Mouse (Mus musculus) brain, embryonic 14.5 days (tissue): ENCODE results near the gene Pak6. TPM values are rescaled to one million over a fixed set of nuclear protein-coding genes. Genes with fewer than 3 reads are reported as not detected.
"Not testable (repeated sequence)": the region's sequence is repeated elsewhere in the genome, so short reads cannot be mapped to it uniquely, and the experiment has no call there.

ENCODE experiments used
- DNase-seq: peaks from one replicate; pipeline ENCODE4 v3.0.0-alpha.2; 2011; ENCODE audit warnings: low read depth
- CTCF ChIP-seq: fragments of 200-500 bp; IDR thresholded peaks from 2 replicates; pipeline ENCODE4 v1.5.1; 2012; ENCODE audit warnings: inconsistent platforms, mild to moderate bottlenecking, moderate library complexity, borderline replicate concordance; ENCODE audit not compliant: insufficient read depth, insufficient read length; ENCODE audit errors: extremely low read depth
- POLR2A ChIP-seq: fragments of 200-500 bp; IDR thresholded peaks from 2 replicates; pipeline ENCODE4 v1.6.1; 2012; ENCODE audit warnings: mild to moderate bottlenecking, inconsistent platforms, borderline replicate concordance; ENCODE audit not compliant: poor library complexity, insufficient read depth, insufficient read length, severe bottlenecking; ENCODE audit errors: extremely low read depth
- polyA plus RNA-seq: library from polyadenylated mRNA; depleted of rRNA; stranded (reverse); fragments of >200 nt; gene quantifications from 2 replicates; pipeline ENCODE4 v1.2.3, GENCODE M21; 2012

Pak6 gene
- polyA plus RNA-seq, 1 experiment = 41.3 TPM

GRCm38 (mm10) chr2:118642942-118643341 lies 20.2 kb upstream of the Pak6 start:
- DNase-seq = no peak
- TF ChIP-seq POLR2A = no peak
- TF ChIP-seq CTCF = no peak

GRCm38 (mm10) chr2:118646665-118647064 lies 16.4 kb upstream of the Pak6 start:
- no peak for TF ChIP-seq CTCF
- no peak for TF ChIP-seq POLR2A
- no peak for DNase-seq

GRCm38 (mm10) chr2:118650697-118651096 lies 12.4 kb upstream of the Pak6 start:
- not testable (repeated sequence) for DNase-seq

- peak; percentile 75 for DNase-seq
- TF ChIP-seq POLR2A = no peak
- TF ChIP-seq CTCF = no peak
Observed at GRCm38 (mm10) chr2:118656688-118657281, 6.3 kb upstream of the Pak6 start.

- no peak for DNase-seq
Observed at GRCm38 (mm10) chr2:118658457-118658856, 4.6 kb upstream of the Pak6 start.

GRCm38 (mm10) chr2:118659077-118659476 lies 4.0 kb upstream of the Pak6 start:
- TF ChIP-seq POLR2A (no peak), CTCF (no peak)
- DNase-seq = peak; percentile 53

More at GRCm38 (mm10) chr2:118658457-118658856, 4.6 kb upstream of the Pak6 start:
- TF ChIP-seq CTCF (no peak), POLR2A (no peak)

GRCm38 (mm10) chr2:118659493-118659892 lies 3.6 kb upstream of the Pak6 start:
- DNase-seq = no peak
- TF ChIP-seq POLR2A (no peak), CTCF (no peak)

- TF ChIP-seq CTCF (no peak), POLR2A (no peak; the same call in 1 of the 2 replicates)
- peak; percentile 88 for DNase-seq
Observed at GRCm38 (mm10) chr2:118659998-118660452, 3.1 kb upstream of the Pak6 start.

GRCm38 (mm10) chr2:118661891-118662290 lies 1.2 kb upstream of the Pak6 start:
- no peak for DNase-seq
- TF ChIP-seq CTCF (no peak), POLR2A (no peak)

- TF ChIP-seq POLR2A (no peak), CTCF (no peak)
- no peak for DNase-seq
Observed at GRCm38 (mm10) chr2:118663804-118664766, 982 bp downstream of the Pak6 start.

- TF ChIP-seq CTCF (no peak), POLR2A (no peak)
- DNase-seq = no peak
Observed at GRCm38 (mm10) chr2:118664975-118665516, 1.9 kb downstream of the Pak6 start.
